Mouse (Mus musculus): ENCODE measurements around the gene Alk.

Gene Alk

DNA sequence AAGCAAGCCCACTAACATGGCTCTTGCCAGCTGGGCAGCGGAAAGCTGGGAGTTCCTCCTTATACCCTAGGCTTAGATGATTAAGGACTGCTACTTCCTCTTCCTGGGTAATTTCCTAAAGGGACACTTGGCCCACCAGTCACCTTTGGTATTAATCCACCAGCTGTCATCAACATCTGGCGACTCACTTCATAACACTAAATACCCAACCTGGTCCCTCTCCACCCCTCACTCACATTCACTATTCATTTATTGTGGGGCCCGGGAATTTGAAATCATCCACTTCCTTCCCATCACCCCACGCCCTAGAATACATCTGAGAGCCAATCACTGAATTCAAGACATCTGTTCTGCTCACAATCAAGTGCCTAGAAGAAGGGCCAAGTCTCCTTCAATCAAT, 235.4 kb downstream of the Alk start:
- no peak for DNase-seq

DNA sequence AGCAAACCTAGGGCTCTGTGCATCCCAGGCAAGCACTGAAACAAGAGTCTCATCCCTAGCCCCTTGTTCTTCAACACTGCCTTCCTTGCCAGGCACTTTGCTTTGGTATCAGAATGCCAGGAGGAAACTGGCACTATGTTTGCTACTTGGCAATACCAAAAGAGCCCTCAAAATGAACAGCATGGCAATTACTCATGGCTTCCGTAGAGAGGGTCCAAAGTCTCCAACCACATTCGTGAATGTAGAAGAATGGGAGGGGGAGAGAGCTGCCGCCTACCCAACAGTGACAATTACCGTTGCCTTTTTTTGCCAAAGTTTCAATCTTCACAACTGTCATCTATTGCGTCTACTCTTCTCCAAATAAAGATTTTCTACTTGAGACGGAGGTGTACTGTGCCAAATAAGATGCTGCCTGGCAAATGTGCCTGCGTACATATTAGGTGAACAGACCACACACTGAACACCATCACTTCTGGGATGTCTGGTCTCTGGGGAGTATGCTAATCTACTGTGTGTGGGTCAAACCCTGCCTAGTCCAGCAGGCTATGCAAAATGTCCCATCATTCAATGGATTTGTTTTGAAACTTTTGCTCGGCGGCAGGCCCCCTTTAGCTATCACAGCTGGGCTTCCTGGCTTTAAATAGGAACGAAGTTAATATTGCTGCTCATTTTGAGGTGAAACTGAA, 241.5 kb downstream of the Alk start:
- DNase-seq: no peak

DNA sequence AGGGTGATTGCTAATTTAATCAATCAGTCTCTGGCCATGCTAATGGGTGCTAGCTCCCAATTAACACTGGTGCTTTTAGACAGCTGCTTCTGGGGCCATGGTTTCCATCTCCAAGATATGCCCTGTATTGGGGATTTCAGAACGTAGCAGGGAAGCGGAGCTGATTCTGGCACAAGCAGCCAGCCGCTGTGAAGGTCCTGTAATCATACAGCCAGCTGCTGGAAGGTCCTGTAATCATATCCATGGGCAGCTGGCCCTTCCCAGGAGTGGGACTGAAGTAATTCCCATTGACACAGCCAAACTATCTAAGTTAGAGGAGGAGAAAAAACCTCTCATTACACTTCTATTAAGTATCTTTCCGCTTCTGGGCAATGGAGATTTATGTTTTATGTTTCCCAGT, 242.5 kb downstream of the Alk start:
- DNase-seq: no peak

DNA sequence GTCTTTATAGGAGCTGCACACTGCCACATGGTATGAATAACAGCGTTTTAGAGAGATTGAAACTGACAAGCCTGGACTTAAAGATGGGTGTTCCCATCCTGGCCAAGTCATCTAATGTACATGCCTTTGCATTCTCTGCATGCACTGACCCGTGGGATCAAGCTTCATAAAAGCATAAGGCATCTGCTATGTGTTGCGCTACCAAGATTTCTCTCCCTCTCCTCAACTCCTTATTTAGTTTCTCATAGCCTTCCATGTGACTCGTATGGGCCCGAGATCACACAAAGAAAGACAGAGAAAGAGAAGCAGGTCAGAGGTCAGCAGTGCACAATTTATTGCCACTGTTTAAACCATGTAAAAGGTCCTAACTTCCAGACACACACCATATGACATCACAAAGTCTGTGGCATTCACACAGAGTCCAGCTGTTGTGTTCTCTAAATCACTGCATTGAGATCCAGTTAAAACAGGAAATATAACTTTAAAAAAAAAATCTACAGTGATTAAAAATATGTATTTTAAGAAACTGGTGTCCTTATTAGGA, 247.6 kb downstream of the Alk start:
- DNase-seq: no peak

DNA sequence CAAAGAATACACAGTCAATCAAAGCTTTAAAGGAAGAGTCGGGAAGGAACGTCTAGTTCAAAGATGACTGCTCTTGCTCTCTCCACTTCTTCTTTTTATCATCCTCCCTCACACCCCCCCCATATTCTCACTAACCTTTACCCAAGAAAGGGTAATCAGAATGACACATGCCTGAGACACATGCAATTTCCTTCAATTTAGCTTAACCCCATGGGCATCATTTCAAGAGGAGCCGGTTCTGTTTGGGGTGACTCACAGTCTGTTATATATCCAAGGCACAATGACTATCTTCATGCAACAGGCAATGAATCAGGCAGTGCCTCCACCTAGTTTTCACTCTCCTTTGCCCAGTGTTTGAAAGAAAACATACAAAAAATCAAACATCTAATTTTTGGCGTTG, 265.0 kb downstream of the Alk start:
- no peak for DNase-seq

DNA sequence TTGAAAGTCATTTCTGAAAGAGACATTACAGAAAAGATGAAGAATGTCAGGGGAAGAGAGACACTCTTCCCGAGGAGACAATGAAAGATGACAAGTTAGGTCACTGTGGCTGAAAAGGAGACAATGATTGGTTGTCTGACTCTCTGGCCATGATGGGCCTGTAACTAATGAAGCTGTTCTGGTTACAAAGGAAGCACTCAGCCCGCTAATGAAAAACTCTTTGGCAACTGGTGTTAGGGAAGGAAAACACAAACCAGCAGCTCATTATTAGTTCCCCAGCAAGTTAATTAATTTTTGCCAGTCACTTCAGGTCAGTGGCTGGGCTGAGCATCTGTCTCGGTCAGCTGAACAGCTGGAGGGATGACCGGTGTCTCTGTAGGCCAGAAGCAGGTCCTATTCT, 271.5 kb downstream of the Alk start:
- DNase-seq: no peak

DNA sequence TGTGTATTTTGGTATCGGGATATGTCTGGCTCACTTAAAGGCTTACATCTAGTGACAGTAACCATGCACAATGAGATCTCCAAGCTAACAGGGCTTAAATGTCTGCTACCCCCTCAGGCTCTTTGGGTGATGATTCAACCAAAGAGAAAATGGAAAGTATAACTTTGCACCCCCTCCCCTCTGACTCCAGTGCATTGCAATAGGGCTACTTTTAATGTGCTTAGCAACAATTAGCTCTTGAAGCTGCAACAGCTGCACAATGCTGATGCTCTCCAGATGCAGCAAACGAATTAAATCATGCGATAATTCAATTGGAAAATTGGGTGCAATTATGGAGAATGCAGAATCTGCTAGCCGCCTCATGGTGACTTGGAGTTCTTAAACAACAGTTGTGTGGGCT, 278.5 kb downstream of the Alk start:
- DNase-seq: no peak

DNA sequence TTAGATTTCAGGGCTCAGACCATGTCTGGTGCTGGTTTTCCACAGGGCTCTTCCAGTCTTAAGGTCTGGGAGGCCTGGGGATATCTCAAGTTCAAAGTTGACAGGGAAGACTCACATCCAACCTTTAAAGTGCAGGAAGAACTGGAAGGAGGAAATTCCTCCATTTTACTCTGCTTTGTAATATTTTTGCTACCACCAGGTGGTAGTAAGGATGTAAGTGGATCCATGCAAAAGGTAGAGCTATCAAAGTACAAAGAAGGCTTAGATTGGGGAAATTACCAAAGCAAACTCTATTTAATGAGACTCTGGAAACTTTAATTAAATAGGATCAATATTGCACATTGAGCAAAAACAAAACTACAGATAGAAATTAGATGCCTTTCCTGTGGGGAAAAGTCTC, 284.9 kb downstream of the Alk start:
- peak; percentile 24 for DNase-seq

DNA sequence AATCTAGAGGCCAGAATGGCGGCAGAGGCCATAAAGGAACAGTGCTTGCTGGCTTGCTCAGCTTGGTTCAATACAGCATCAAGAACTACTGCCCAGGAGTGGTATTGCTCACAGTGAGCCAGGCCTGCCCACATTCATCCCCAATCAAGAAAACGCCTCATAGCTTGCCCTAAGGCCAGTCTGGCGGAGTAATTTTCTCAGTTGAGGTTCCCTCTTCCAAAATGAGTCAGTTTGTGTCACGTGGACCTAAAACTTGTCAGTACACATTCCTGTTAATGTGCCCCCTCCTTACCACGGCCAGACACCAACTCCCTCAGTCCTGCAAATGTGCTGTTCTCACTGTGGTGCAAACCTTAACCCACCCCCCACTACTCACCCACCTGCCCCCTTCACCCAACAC, 304.8 kb downstream of the Alk start:
- DNase-seq: no peak

DNA sequence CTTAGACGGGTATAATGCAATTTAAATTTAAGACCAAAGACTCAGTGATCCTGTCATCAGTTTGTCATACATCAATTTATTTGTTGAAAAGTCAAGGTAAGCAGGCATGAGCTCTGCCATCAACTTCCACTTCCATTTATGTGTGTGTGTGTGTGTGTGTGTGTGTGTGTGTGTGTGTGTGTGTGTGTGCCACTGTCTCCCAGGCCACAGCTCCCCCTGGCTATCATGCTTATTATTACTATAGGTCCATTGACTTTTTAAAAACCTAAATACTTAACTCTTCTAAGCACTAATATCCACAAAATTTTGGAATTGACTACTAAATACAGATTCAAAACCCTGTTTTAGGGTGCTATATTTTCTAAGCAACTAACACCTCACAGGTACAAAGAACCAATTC, 308.1 kb downstream of the Alk start:
- DNase-seq: no peak

DNA sequence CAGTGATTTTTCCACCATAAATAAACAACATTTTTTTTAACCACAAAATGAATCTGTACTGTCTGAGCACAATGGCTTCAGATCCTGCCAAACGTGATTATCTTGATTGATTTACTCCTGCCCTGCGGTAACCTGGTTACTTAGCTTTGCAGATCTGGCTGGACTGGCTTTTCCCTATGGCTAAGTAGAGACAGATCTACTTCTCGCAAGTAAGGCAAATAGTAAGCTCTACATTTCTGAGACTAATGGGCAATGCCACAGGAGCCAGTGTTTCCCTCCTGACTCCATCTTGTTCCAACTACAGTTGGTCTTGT, 311.2 kb downstream of the Alk start:
- DNase-seq: no peak

DNA sequence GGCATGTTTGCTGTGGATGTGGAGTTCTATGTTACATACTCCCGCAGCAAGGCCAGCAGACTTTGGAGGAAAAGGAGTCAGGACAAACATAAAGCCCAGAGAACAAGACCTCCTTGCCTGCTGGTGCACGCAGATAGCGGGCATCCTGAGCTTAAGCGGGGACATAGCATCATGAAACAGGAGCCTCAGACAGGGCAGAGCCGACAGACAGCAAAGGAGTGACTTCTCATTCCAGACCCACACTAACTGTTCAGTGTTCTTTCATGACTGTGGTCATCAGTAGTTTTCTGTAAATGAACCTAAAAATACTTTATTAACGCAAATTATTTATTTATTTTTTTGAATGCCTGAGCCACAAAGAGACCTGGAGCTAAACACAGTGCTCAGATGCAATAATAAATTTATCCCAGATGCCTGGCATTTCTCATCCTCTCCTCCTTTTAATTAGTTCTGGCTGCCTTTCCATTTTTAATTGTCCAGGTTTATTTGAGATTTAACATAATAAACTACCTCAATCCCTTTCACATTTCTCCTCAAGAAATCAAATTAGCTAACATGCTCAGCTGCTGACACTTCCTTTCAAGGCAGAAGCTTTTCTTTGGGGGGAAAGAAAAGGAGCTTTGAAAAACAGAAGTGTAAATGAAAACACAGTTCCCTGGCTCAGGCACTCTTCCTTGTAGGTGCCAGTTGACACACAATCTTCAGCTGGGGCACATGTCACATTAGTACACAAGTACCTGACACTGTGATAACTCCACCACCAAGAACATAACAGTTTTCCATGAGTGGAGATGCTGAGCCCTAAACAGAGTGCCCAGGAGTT, 311.8 kb downstream of the Alk start:
- DNase-seq: no peak

DNA sequence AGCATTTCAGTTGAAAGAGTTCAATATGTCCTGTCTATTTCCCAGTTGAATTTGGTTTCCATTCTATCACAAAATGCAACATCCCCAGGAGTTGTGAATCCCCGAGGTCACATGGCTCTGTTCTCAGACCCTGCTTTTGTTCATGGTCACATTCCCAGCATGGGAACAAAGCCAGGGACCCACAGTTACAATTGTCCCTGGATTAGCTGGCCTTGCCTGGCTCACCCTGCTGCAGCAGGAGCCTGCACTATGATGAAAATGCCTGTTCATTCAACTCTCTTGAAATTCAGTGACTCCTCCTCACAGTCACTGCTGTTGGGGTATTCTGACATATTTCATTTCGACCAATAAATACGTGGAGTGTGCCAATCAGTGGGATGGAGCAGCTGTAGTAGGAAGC, 318.5 kb downstream of the Alk start:
- no peak for DNase-seq

DNA sequence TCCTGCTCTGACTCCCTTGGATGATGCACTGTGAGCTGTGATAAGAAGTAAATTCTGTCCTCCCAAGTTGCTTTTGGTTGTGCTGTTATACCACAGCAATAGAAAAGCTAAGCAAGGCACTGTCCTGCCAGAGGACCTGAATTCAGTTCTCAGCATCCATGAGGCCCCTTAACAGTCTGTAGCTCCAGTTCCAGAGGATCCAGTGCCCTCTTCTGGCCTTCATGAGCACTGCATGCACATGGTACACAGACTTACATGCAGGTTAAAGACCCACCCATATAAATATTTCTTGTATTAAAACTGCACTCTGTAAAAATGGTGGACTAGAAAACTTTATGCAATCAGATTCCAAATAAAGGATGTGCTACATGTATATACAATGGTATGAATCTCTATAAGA, 326.1 kb downstream of the Alk start:
- DNase-seq: no peak

DNA sequence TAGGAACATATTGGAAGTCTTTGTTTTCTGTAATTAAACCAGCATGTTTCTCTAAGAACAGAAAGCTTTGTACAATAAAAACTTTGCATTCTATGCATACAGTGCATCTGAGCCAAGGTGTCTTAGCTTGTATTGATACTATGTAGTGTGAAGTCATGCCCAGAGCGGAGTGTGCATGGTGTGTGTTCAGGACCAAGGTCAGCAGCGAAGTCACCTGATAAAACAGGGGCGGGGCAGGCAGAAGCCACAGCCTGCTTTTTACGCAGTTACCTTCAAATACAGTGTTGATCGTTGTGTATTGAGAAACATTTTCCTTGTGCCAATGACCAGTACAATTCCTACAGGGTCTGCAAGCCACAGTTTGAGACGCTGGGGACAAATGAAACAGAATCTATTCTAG, 327.6 kb downstream of the Alk start:
- no peak for DNase-seq

DNA sequence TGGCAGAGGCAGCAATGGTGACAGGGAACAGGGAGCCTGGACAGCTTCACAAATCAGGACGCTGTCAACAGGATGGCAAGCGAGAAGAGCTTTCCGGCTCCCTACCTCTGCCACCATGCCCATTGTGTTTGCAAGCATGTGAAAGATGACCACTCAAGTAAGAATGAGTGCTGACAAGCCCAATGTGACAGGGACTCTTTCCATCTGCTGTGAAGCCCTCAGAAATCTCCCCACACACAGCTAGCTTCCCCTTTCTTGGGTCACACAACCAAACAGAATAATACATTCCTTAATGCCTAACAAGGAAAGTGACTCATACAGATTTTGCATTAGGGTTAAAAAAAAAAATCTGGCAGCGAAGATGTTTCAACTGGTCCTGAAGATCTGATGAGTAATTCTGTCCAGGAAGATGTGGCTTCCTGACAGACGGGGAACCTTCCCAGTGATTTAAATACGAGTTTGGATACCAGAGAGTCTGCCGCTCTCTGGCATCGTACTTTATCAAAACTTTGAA, 329.0 kb downstream of the Alk start:
- DNase-seq: no peak

DNA sequence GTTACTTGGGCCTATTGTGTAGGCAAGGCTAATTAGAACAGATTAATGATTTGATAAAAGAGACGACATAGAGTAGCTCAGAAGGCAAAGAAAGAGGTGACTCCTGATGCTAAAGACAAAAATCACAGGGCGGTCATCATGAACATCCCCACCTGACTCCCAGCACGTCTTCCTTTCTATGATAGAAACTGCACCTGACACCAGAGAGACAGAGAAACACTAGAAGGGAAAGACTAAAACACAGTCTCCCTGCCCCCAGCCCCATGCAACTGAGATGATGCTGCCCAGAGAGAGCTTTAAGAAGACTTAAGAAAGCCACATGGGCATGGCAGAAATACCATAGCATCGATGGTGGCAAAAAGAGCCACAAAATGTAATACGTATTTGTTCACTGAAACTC, 330.2 kb downstream of the Alk start:
- no peak for DNase-seq

DNA sequence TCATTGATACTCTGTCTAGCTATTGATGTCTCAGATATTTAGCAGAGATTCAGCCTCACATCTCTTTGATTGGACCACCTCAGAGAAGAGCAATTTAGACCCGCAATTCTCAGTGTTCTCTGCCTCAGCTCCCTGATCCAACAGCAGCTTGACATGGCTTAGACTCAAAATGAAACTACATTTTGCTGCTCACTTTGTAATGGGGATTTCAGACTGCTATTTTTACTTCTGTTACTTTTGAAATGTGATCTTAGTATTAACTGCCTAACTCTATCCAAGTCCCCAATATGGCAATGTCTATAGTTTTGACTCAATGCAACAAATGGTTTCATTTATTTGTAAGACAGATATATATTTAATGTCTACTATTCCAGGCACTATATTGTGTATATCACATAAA, 332.8 kb downstream of the Alk start:
- no peak for DNase-seq

DNA sequence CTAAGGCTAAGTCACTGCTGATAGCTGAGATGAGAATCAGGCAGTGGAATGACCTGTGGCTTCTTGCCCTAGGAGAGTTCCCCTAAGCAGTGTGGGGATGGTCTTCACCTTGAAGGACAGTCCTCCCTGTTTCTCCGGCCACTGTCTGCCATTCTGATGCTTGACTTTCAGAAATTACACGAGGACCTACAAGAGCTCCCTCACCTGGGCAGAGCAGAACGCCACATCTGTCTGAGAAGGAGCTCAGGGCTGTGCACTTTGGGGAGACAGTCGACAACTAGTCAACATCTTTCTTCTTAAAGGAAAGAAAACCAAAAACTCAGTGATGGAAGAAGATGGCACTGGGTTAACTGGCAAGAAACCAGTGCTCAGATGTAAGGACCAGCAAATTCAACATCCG, 335.9 kb downstream of the Alk start:
- no peak for DNase-seq

DNA sequence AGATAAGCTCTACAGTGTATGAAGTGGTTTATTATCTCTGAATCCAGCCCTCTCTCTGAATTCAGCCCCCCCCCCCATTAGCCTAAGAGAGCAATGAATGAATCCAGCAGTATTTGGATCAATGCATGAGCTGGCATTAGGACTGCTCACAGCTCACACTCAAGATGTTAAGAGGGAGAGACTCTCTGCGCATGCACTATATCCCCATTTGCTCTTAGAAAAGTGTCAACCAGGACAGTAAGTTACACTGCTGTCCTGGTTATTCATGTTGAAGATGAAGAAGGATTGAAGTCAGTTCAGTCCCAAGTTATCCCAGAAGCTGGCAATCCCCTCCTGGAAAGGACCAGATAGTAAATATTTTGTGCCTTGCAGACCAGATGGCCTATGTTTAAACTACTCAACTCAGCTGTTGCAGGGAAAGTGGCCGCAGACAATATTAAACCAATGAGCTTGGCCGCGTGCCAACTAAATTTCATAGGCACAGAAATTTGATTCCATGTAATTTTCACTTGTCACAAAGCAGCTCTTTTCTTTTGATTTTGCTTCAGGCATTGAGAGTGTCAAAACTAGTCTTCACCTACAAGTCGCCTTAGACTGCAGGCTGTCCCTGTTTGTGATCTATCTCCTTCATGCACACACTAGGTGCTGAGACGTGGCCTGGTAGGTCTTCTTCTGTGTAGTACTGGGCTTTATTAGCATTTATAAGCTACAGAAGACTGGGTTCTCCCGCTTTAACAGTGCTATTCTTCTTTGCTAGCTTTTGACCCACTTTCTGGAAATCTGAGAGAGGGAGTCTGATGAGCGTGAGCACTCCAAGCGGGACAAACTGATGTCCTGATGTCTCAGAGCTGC, 339.0 kb downstream of the Alk start:
- DNase-seq: no peak

DNA sequence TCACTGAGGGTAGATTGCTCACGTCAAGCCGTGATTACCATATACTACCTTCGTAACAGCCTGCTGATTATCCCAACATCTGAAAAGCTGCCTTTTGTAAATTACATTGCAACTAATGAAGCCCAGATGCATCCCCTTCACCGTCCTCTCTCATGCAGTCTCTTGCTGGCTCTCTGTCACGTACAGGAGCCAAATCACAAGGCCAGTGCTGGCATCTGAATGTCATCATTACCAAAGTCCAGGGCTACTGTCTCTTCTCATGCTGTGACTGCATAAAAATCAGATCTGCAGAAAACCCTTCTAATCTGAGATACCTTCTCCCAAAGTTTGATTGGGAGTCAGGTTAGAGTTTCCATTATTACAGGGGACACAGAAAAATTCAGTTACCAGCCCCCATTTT, 351.0 kb downstream of the Alk start:
- DNase-seq: no peak

DNA sequence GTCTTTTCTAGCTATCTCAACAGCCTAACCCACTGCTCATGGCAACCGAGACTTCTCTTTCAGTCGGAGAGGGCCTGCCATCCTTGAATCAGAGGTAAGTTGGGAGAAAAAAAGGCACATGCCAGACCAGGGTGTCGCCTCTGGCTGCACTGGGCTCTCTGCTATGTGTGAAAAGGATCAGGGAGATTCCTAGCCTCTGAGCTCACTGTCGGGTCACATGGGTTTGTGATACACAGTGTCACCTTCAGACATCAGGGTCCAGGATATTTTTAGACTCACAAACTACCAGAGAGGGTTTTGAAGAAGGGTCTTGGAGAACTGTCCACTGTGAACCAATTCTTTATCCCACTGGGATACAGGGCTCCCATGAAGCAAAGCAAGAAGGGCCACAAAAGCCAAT, 352.9 kb downstream of the Alk start:
- DNase-seq: no peak
